Mouse (Mus musculus) stomach, embryonic 15.5 days (tissue): Measurements from ENCODE around the gene Rpusd2. TPM values are rescaled to one million over a fixed set of nuclear protein-coding genes. Genes with fewer than 3 reads are reported as not detected.

Source experiments
- ATAC-seq: fragments of 200-750 bp; cut with Nextera tagmentation; 2 replicates; pipeline ENCODE4 v1.8.0; 2017; ENCODE audit warnings: low read depth, moderate number of reproducible peaks, moderate TSS enrichment; ENCODE audit not compliant: insufficient read depth, low FRiP score
- H3K27ac ChIP-seq: fragments of 300-500 bp; sonication (generic); 2 replicates; pipeline ENCODE4 v1.5.1; 2015; ENCODE audit warnings: mild to moderate bottlenecking, inconsistent platforms
- H3K27me3 ChIP-seq: fragments of 300-500 bp; sonication (generic); replicated peaks from 2 replicates; pipeline ENCODE4 v1.6.1; 2015; ENCODE audit warnings: inconsistent platforms
- H3K36me3 ChIP-seq: fragments of 300-500 bp; sonication (generic); 2 replicates; pipeline ENCODE4 v1.6.1; 2015; ENCODE audit warnings: inconsistent platforms
- H3K4me1 ChIP-seq: fragments of 300-500 bp; sonication (generic); 2 replicates; pipeline ENCODE4 v1.6.1; 2015; ENCODE audit warnings: inconsistent platforms
- H3K4me2 ChIP-seq: fragments of 300-500 bp; sonication (generic); 2 replicates; pipeline ENCODE4 v1.6.1; 2015; ENCODE audit warnings: mild to moderate bottlenecking, inconsistent platforms
- H3K4me3 ChIP-seq: fragments of 300-500 bp; sonication (generic); replicated peaks from 2 replicates; pipeline ENCODE4 v1.5.1; 2015; ENCODE audit warnings: inconsistent platforms
- H3K9ac ChIP-seq: fragments of 300-500 bp; sonication (generic); 2 replicates; pipeline ENCODE4 v1.6.1; 2015; ENCODE audit warnings: inconsistent platforms
- H3K9me3 ChIP-seq: fragments of 300-500 bp; sonication (generic); 2 replicates; pipeline ENCODE4 v1.6.1; 2016; ENCODE audit warnings: inconsistent platforms
- WGBS: fragments of 180-500 bp; shearing (Covaris S2); methylation state at CpG from one replicate; pipeline ENCODE4 v1.1.7; 2015; 5-methylcytosine and 5-hydroxymethylcytosine counted together
- polyA plus RNA-seq: library from polyadenylated mRNA; unstranded; fragments of >200 nt; fragmentation: Nextera tagmentation; extraction: Ambion mirVana; gene quantifications from 2 replicates; pipeline ENCODE4 v1.2.1, GENCODE M21; 2015

The Rpusd2 gene
- polyA plus RNA-seq, 1 experiment from 2014 or later = 4.1 TPM

DNA sequence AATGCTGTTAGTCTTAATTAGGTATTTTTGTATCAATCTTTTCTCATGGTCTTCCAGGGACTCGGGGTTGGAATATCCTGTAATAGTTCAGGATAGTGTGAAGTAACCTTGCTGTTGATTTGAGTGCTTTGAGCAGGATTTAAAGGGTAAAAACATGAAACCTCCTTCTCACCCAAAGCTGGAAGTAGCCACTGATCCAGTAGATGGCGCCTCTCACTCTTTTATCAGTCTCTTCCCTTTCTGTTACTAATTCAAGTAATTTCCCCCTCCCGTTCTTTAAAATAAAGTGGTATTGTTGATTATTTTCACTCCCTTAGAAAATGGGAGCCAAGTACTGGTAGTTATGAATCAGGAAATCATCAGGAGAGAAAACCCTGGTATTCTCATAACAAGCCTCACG is 6.3 kb downstream of the Rpusd2 start:
- 46% methylated on average over 4 of the region's 4 CpGs for WGBS
- Histone ChIP-seq H3K4me1 (no peaks in the 10 kb centered on the region), H3K27ac (no peak overlapping the region), H3K36me3 (peaks cover 15% of the 10 kb centered on the region), H3K4me2 (no peak overlapping the region), H3K9ac (no peak overlapping the region), H3K27me3 (no peaks in the 10 kb centered on the region), H3K4me3 (no peak overlapping the region), H3K9me3 (no peaks in the 10 kb centered on the region)
- no peak for ATAC-seq

DNA sequence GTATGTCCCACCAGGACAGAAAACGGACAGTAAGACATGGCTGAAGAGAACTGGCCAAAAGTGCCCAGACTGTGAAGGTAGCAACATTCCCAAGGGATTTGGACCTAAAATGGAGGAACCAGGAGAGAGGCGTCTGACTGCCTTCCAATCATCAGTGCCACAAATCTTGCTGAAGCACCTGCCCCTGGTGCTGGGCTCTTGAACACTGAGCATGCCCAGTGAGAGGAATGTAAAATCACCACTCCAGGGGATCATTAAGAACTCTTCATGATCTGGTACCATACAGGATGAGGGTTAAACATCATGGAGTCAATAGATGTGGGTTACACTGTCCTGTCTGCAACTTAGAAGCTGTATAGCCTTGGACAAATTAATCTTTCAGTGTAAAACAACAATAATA is 10.6 kb downstream of the Rpusd2 start:
- H3K27me3 ChIP-seq = no peaks in the 10 kb centered on the region
- H3K9ac ChIP-seq = no peak overlapping the region
- no peak overlapping the region for H3K27ac ChIP-seq
- H3K4me3 ChIP-seq = no peak overlapping the region
- no peaks in the 10 kb centered on the region for H3K9me3 ChIP-seq
- no peaks in the 10 kb centered on the region for H3K4me1 ChIP-seq
- WGBS = 71% methylated on average over 2 of the region's 2 CpGs
- H3K36me3 ChIP-seq = no peaks in the 10 kb centered on the region
- no peak overlapping the region for H3K4me2 ChIP-seq
- ATAC-seq = no peak

- peak within 1 kb of the TSS; percentile 46 for H3K9ac ChIP-seq
- no peaks in the 10 kb centered on the region for H3K36me3 ChIP-seq
- peak within 1 kb of the TSS; percentile 84 for H3K4me3 ChIP-seq
- peak within 1 kb of the TSS; percentile 52 for H3K4me2 ChIP-seq
- no peaks in the 10 kb centered on the region for H3K27me3 ChIP-seq
- no peaks in the 10 kb centered on the region for H3K9me3 ChIP-seq
- WGBS = under 1% methylated on average over 77 of the region's 77 CpGs
- ATAC-seq = peak; percentile 94
- no peaks in the 10 kb centered on the region for H3K4me1 ChIP-seq
- H3K27ac ChIP-seq = peak within 1 kb of the TSS; percentile 77
These were observed 12.3 kb downstream of the Rpusd2 start, which contains the start of gene Knl1 for GRCm38 (mm10) chr2:119046649-119047611. Knl1 (plus strand) TSS chr2:119047119.

DNA sequence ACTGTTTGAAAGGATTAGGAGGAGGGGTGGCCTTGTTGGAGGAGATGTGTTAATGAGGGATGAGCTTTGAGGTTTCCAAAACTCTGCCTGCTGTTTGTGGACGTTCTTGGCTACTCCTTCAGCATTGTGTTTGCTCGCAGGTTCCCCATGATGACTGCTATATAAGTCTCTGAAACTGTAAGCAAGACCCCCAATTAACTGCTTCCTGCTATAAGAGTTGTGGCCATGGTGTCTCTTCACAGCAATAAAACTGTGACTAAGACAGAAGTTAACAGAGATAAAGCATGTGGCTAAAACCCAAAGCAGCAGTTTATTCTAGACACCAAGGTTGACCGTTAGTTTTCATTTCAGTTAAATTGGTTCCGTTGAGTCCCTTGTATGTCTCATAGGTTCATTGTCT is 13.3 kb downstream of the Rpusd2 start:
- Histone ChIP-seq H3K9me3 (no peaks in the 10 kb centered on the region), H3K4me3 (peak overlapping the region; percentile 84), H3K4me1 (no peaks in the 10 kb centered on the region), H3K4me2 (peak overlapping the region; percentile 52), H3K27ac (no peak overlapping the region; the same call in 1 of the 2 replicates), H3K36me3 (no peaks in the 10 kb centered on the region), H3K9ac (peak overlapping the region; percentile 46; the same call in 1 of the 2 replicates), H3K27me3 (no peaks in the 10 kb centered on the region)
- ATAC-seq = no peak
- WGBS = 16% methylated on average over 4 of the region's 4 CpGs

DNA sequence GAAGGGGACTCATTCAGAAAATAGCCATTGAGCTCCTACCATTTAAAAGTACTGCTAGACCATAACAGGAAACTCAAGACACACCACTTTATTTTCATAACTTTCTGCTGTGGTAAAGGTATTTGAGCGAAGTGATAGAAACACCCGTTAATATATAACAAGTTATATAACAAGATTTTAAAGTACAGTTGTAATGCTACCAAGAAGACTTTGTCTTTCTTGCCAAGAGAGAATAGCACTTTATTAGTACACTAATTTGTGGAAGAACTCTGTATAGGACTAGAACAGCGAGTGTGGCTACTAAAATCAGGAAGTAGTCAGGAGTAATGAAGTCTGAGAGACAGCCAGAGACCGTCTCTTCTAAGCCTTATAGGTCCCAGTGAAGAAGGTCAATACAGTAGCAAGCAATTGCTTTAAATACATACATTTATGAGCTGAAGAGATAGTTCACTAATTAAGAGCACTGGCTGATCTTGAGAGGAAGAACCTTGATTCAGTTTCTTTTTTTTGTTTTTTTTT is 15.6 kb downstream of the Rpusd2 start:
- Histone ChIP-seq H3K36me3 (no peaks in the 10 kb centered on the region), H3K4me1 (no peaks in the 10 kb centered on the region), H3K4me3 (no peak overlapping the region), H3K4me2 (no peak overlapping the region), H3K9me3 (no peaks in the 10 kb centered on the region), H3K27me3 (no peaks in the 10 kb centered on the region), H3K27ac (no peak overlapping the region), H3K9ac (no peak overlapping the region)
- 84% methylated on average over 4 of the region's 4 CpGs for WGBS
- no peak for ATAC-seq

- no peak overlapping the region for H3K27ac ChIP-seq
- H3K4me1 ChIP-seq = no peaks in the 10 kb centered on the region
- no peaks in the 10 kb centered on the region for H3K27me3 ChIP-seq
- H3K4me3 ChIP-seq = no peak overlapping the region
- H3K4me2 ChIP-seq = no peak overlapping the region
- no peaks in the 10 kb centered on the region for H3K9me3 ChIP-seq
- no peak overlapping the region for H3K9ac ChIP-seq
- 87% methylated on average over 2 of the region's 2 CpGs for WGBS
- no peak for ATAC-seq
- H3K36me3 ChIP-seq = 0 out of 2 replicates have a peak, but pooled peaks cover 4% of the 10 kb centered on the region
These were observed 25.5 kb downstream of the Rpusd2 start for GRCm38 (mm10) chr2:119060139-119060538.

GRCm38 (mm10) chr2:119072397-119072796 is 37.8 kb downstream of the Rpusd2 start:
- Histone ChIP-seq H3K27me3 (no peaks in the 10 kb centered on the region), H3K36me3 (peaks cover 6% of the 10 kb centered on the region), H3K4me1 (no peaks in the 10 kb centered on the region), H3K4me3 (no peak overlapping the region), H3K27ac (no peak overlapping the region), H3K4me2 (no peak overlapping the region), H3K9me3 (no peaks in the 10 kb centered on the region), H3K9ac (no peak overlapping the region)
- ATAC-seq = no peak
- 90% methylated on average over 4 of the region's 4 CpGs for WGBS

DNA sequence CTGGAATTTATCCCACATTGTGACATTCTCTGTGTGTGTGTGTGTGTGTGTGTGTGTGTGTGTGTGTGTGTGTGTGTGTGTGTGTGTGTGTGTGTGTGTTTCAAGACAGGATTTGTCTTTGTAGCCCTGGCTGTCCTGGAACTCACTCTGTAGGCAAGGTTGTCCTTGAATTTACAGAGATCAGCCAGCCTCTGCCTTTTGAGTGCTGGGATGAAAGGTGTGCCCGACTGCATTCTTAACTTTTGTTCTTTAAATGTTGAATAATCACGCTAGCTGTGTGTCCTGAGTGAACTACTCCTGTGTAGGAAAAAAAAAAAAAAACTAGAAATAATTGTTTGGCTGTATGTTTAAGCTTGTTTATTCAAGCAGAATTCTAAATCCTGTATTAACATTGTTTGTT is 51.6 kb downstream of the Rpusd2 start:
- Histone ChIP-seq H3K4me3 (no peak overlapping the region), H3K4me2 (no peak overlapping the region), H3K27me3 (no peaks in the 10 kb centered on the region), H3K36me3 (peaks cover 8% of the 10 kb centered on the region; the same call in 1 of the 2 replicates), H3K4me1 (no peaks in the 10 kb centered on the region), H3K9ac (no peak overlapping the region), H3K9me3 (no peaks in the 10 kb centered on the region), H3K27ac (no peak overlapping the region)
- WGBS = 71% methylated on average over 2 of the region's 2 CpGs
- no peak for ATAC-seq

Other genes with a start within 250 kb of the Rpusd2 start
- gene Knstrn, start 220.8 kb upstream of the Rpusd2 start, polyA plus RNA-seq = 88.1 and 91.5 TPM in 2 replicates
- gene Ivd, start 172.8 kb upstream of the Rpusd2 start, polyA plus RNA-seq = 55.1 and 58.9 TPM in 2 replicates
- 5.7 TPM in 2 replicates for gene Bahd1, start 134.4 kb upstream of the Rpusd2 start, polyA plus RNA-seq
- 26.3 and 26.9 TPM in 2 replicates for gene Chst14, start 108.3 kb upstream of the Rpusd2 start, polyA plus RNA-seq
- 22.3 and 24.7 TPM in 2 replicates for gene Ccdc32, start 5.4 kb upstream of the Rpusd2 start, polyA plus RNA-seq
- gene Knl1, start 12.3 kb downstream of the Rpusd2 start, polyA plus RNA-seq = 52.2 and 57.6 TPM in 2 replicates
- gene Rad51, start 78.0 kb downstream of the Rpusd2 start, polyA plus RNA-seq = 42.1 and 49.5 TPM in 2 replicates
- 36.6 and 40.5 TPM in 2 replicates for gene Rmdn3, start 122.2 kb downstream of the Rpusd2 start, polyA plus RNA-seq
- gene Gchfr, start 133.0 kb downstream of the Rpusd2 start, polyA plus RNA-seq = 9.2 and 16.4 TPM in 2 replicates
- 0.90 and 1.1 TPM in 2 replicates for gene Gm14137, start 139.7 kb downstream of the Rpusd2 start, polyA plus RNA-seq
- 48.7 and 58.0 TPM in 2 replicates for gene Zfyve19, start 173.8 kb downstream of the Rpusd2 start, polyA plus RNA-seq
- 18.5 and 19.4 TPM in 2 replicates for gene Dnajc17, start 174.0 kb downstream of the Rpusd2 start, polyA plus RNA-seq
- 3.0 and 4.4 TPM in 2 replicates for gene Ppp1r14d, start 195.1 kb downstream of the Rpusd2 start, polyA plus RNA-seq
- gene Spint1, start 202.6 kb downstream of the Rpusd2 start, polyA plus RNA-seq = 74.8 and 80.2 TPM in 2 replicates
- gene Rhov, start 236.5 kb downstream of the Rpusd2 start, polyA plus RNA-seq = 27.1 and 28.4 TPM in 2 replicates